Mouse (Mus musculus) G1E-ER4 (cell line): ENCODE measurements around the gene Arl6ip6. TPM values are rescaled to one million over a fixed set of nuclear protein-coding genes. Genes with fewer than 3 reads are reported as not detected.

Experiments
- GATA1 ChIP-seq: IDR thresholded peaks from one replicate; pipeline ENCODE4 v1.8.0; 2012; ENCODE audit warnings: low read length, inconsistent platforms
- polyA plus RNA-seq: library from polyadenylated mRNA; stranded (reverse); fragments of >175 nt; gene quantifications from 2 replicates; pipeline ENCODE4 v1.2.3, GENCODE M21; 2012

Arl6ip6 gene
- polyA plus RNA-seq, 1 experiment, result 74.5 TPM

- TF ChIP-seq GATA1, result no peak
Observed at GRCm38 (mm10) chr2:53256982-53257381, 65.5 kb downstream of the Arl6ip6 start.

Other genes with a start within 250 kb of the Arl6ip6 start
- gene Prpf40a, start 442 bp upstream of the Arl6ip6 start, polyA plus RNA-seq, result 30.5 and 34.2 TPM in 2 replicates